Mouse (Mus musculus) stomach, embryonic 15.5 days (tissue): Measurements from ENCODE around the gene Pde4dip. TPM values are rescaled to one million over a fixed set of nuclear protein-coding genes. Genes with fewer than 3 reads are reported as not detected.

Experiments
- ATAC-seq: fragments of 200-750 bp; cut with Nextera tagmentation; 2 replicates; pipeline ENCODE4 v1.8.0; 2017; ENCODE audit warnings: low read depth, moderate number of reproducible peaks, moderate TSS enrichment; ENCODE audit not compliant: insufficient read depth, low FRiP score
- H3K27ac ChIP-seq: fragments of 300-500 bp; sonication (generic); 2 replicates; pipeline ENCODE4 v1.5.1; 2015; ENCODE audit warnings: mild to moderate bottlenecking, inconsistent platforms
- H3K27me3 ChIP-seq: fragments of 300-500 bp; sonication (generic); replicated peaks from 2 replicates; pipeline ENCODE4 v1.6.1; 2015; ENCODE audit warnings: inconsistent platforms
- H3K36me3 ChIP-seq: fragments of 300-500 bp; sonication (generic); 2 replicates; pipeline ENCODE4 v1.6.1; 2015; ENCODE audit warnings: inconsistent platforms
- H3K4me1 ChIP-seq: fragments of 300-500 bp; sonication (generic); 2 replicates; pipeline ENCODE4 v1.6.1; 2015; ENCODE audit warnings: inconsistent platforms
- H3K4me2 ChIP-seq: fragments of 300-500 bp; sonication (generic); 2 replicates; pipeline ENCODE4 v1.6.1; 2015; ENCODE audit warnings: mild to moderate bottlenecking, inconsistent platforms
- H3K4me3 ChIP-seq: fragments of 300-500 bp; sonication (generic); replicated peaks from 2 replicates; pipeline ENCODE4 v1.5.1; 2015; ENCODE audit warnings: inconsistent platforms
- H3K9ac ChIP-seq: fragments of 300-500 bp; sonication (generic); 2 replicates; pipeline ENCODE4 v1.6.1; 2015; ENCODE audit warnings: inconsistent platforms
- H3K9me3 ChIP-seq: fragments of 300-500 bp; sonication (generic); 2 replicates; pipeline ENCODE4 v1.6.1; 2016; ENCODE audit warnings: inconsistent platforms
- WGBS: fragments of 180-500 bp; shearing (Covaris S2); methylation state at CpG from one replicate; pipeline ENCODE4 v1.1.7; 2015; 5-methylcytosine and 5-hydroxymethylcytosine counted together
- polyA plus RNA-seq: library from polyadenylated mRNA; unstranded; fragments of >200 nt; fragmentation: Nextera tagmentation; extraction: Ambion mirVana; gene quantifications from 2 replicates; pipeline ENCODE4 v1.2.1, GENCODE M21; 2015

The Pde4dip gene
- polyA plus RNA-seq, 1 experiment from 2014 or later = 21.3 TPM

- Histone ChIP-seq H3K4me1 (no peaks in the 10 kb centered on the region), H3K9ac (no peak overlapping the region), H3K27ac (no peak overlapping the region), H3K4me2 (no peak overlapping the region), H3K4me3 (no peak overlapping the region), H3K36me3 (no peaks in the 10 kb centered on the region), H3K9me3 (no peaks in the 10 kb centered on the region), H3K27me3 (no peaks in the 10 kb centered on the region)
- ATAC-seq = no peak
- WGBS = 91% methylated on average over 1 of the region's 1 CpGs
Measured at GRCm38 (mm10) chr3:97715922-97716321, 172.6 kb downstream of the Pde4dip start.

GRCm38 (mm10) chr3:97710881-97711280 is 177.6 kb downstream of the Pde4dip start:
- H3K9ac ChIP-seq = no peak overlapping the region
- WGBS = 38% methylated on average over 5 of the region's 5 CpGs
- H3K9me3 ChIP-seq = no peaks in the 10 kb centered on the region
- no peak overlapping the region for H3K4me2 ChIP-seq
- no peaks in the 10 kb centered on the region for H3K36me3 ChIP-seq
- ATAC-seq = no peak
- no peak overlapping the region for H3K4me3 ChIP-seq
- no peaks in the 10 kb centered on the region for H3K27me3 ChIP-seq
- no peaks in the 10 kb centered on the region for H3K4me1 ChIP-seq
- H3K27ac ChIP-seq = no peak overlapping the region

- Histone ChIP-seq H3K4me2 (no peak overlapping the region), H3K27ac (no peak overlapping the region), H3K4me3 (no peak overlapping the region), H3K36me3 (no peaks in the 10 kb centered on the region), H3K4me1 (no peaks in the 10 kb centered on the region), H3K9me3 (no peaks in the 10 kb centered on the region), H3K9ac (no peak overlapping the region), H3K27me3 (no peaks in the 10 kb centered on the region)
- 91% methylated on average over 11 of the region's 11 CpGs for WGBS
- ATAC-seq = no peak
Measured at GRCm38 (mm10) chr3:97710134-97710533, 178.4 kb downstream of the Pde4dip start.

- WGBS = 82% methylated on average over 4 of the region's 4 CpGs
- Histone ChIP-seq H3K4me2 (no peak overlapping the region), H3K4me3 (no peak overlapping the region), H3K9ac (no peak overlapping the region), H3K9me3 (no peaks in the 10 kb centered on the region), H3K4me1 (no peaks in the 10 kb centered on the region), H3K27ac (no peak overlapping the region), H3K36me3 (no peaks in the 10 kb centered on the region), H3K27me3 (no peaks in the 10 kb centered on the region)
- ATAC-seq = no peak
Measured at GRCm38 (mm10) chr3:97706561-97706960, 181.9 kb downstream of the Pde4dip start.

- ATAC-seq = no peak
- H3K27me3 ChIP-seq = no peaks in the 10 kb centered on the region
- no peak overlapping the region for H3K4me2 ChIP-seq
- no peak overlapping the region for H3K27ac ChIP-seq
- 82% methylated on average over 3 of the region's 3 CpGs for WGBS
- no peaks in the 10 kb centered on the region for H3K9me3 ChIP-seq
- H3K36me3 ChIP-seq = no peaks in the 10 kb centered on the region
- no peak overlapping the region for H3K9ac ChIP-seq
- H3K4me1 ChIP-seq = no peaks in the 10 kb centered on the region
- no peak overlapping the region for H3K4me3 ChIP-seq
Measured at GRCm38 (mm10) chr3:97705508-97705907, 183.0 kb downstream of the Pde4dip start.

GRCm38 (mm10) chr3:97702448-97703080 is 185.9 kb downstream of the Pde4dip start:
- 88% methylated on average over 11 of the region's 11 CpGs for WGBS
- Histone ChIP-seq H3K4me2 (no peak overlapping the region), H3K27me3 (no peaks in the 10 kb centered on the region), H3K9ac (no peak overlapping the region), H3K36me3 (no peaks in the 10 kb centered on the region), H3K27ac (no peak overlapping the region), H3K4me3 (no peak overlapping the region), H3K9me3 (no peaks in the 10 kb centered on the region), H3K4me1 (no peaks in the 10 kb centered on the region)
- no peak for ATAC-seq

GRCm38 (mm10) chr3:97701198-97701597 is 187.3 kb downstream of the Pde4dip start:
- WGBS = 47% methylated on average over 3 of the region's 3 CpGs
- ATAC-seq = no peak
- no peaks in the 10 kb centered on the region for H3K27me3 ChIP-seq
- no peaks in the 10 kb centered on the region for H3K9me3 ChIP-seq
- H3K4me2 ChIP-seq = no peak overlapping the region
- no peaks in the 10 kb centered on the region for H3K36me3 ChIP-seq
- no peak overlapping the region for H3K27ac ChIP-seq
- no peak overlapping the region for H3K9ac ChIP-seq
- no peak overlapping the region for H3K4me3 ChIP-seq
- H3K4me1 ChIP-seq = no peaks in the 10 kb centered on the region

GRCm38 (mm10) chr3:97699061-97699460 is 189.4 kb downstream of the Pde4dip start:
- no peaks in the 10 kb centered on the region for H3K27me3 ChIP-seq
- H3K4me3 ChIP-seq = no peak overlapping the region
- 74% methylated on average over 3 of the region's 3 CpGs for WGBS
- H3K4me1 ChIP-seq = no peaks in the 10 kb centered on the region
- H3K9me3 ChIP-seq = no peaks in the 10 kb centered on the region
- no peak for ATAC-seq
- no peak overlapping the region for H3K27ac ChIP-seq
- no peak overlapping the region for H3K9ac ChIP-seq
- H3K4me2 ChIP-seq = no peak overlapping the region
- no peaks in the 10 kb centered on the region for H3K36me3 ChIP-seq

- H3K4me1 ChIP-seq = no peaks in the 10 kb centered on the region
- H3K4me2 ChIP-seq = no peak overlapping the region
- H3K27me3 ChIP-seq = no peaks in the 10 kb centered on the region
- no peaks in the 10 kb centered on the region for H3K9me3 ChIP-seq
- H3K27ac ChIP-seq = no peak overlapping the region
- no peaks in the 10 kb centered on the region for H3K36me3 ChIP-seq
- no peak overlapping the region for H3K4me3 ChIP-seq
- no peak for ATAC-seq
- no peak overlapping the region for H3K9ac ChIP-seq
- 59% methylated on average over 9 of the region's 9 CpGs for WGBS
Measured at GRCm38 (mm10) chr3:97697291-97697690, 191.2 kb downstream of the Pde4dip start.

GRCm38 (mm10) chr3:97696866-97697265 is 191.6 kb downstream of the Pde4dip start:
- 79% methylated on average over 9 of the region's 9 CpGs for WGBS

GRCm38 (mm10) chr3:97693806-97694205 is 194.7 kb downstream of the Pde4dip start:
- ATAC-seq = no peak
- no peaks in the 10 kb centered on the region for H3K4me1 ChIP-seq
- WGBS = 80% methylated on average over 6 of the region's 6 CpGs

More at GRCm38 (mm10) chr3:97696866-97697265, 191.6 kb downstream of the Pde4dip start:
- no peak overlapping the region for H3K4me2 ChIP-seq
- ATAC-seq = no peak
- no peaks in the 10 kb centered on the region for H3K27me3 ChIP-seq
- H3K27ac ChIP-seq = no peak overlapping the region
- H3K36me3 ChIP-seq = no peaks in the 10 kb centered on the region
- no peak overlapping the region for H3K9ac ChIP-seq
- H3K9me3 ChIP-seq = no peaks in the 10 kb centered on the region
- no peaks in the 10 kb centered on the region for H3K4me1 ChIP-seq
- H3K4me3 ChIP-seq = no peak overlapping the region

GRCm38 (mm10) chr3:97691443-97692017 is 197.0 kb downstream of the Pde4dip start:
- no peaks in the 10 kb centered on the region for H3K9me3 ChIP-seq
- H3K36me3 ChIP-seq = no peaks in the 10 kb centered on the region
- no peaks in the 10 kb centered on the region for H3K27me3 ChIP-seq
- no peak for ATAC-seq
- H3K4me3 ChIP-seq = no peak overlapping the region
- no peaks in the 10 kb centered on the region for H3K4me1 ChIP-seq
- H3K9ac ChIP-seq = no peak overlapping the region
- no peak overlapping the region for H3K27ac ChIP-seq
- 73% methylated on average over 12 of the region's 12 CpGs for WGBS
- H3K4me2 ChIP-seq = no peak overlapping the region

More at GRCm38 (mm10) chr3:97693806-97694205, 194.7 kb downstream of the Pde4dip start:
- Histone ChIP-seq H3K36me3 (no peaks in the 10 kb centered on the region), H3K27ac (no peak overlapping the region), H3K4me3 (no peak overlapping the region), H3K4me2 (no peak overlapping the region), H3K27me3 (no peaks in the 10 kb centered on the region), H3K9ac (no peak overlapping the region), H3K9me3 (no peaks in the 10 kb centered on the region)
